Mouse (Mus musculus) thymus, postnatal 4 days (tissue): ENCODE results near the gene Ccnt1.

Experiments used
- DNase-seq: peaks from one replicate; pipeline ENCODE4 v3.0.0; 2021

The Ccnt1 gene

GRCm38 (mm10) chr15:98506253-98506957 is 64.3 kb downstream of the Ccnt1 start:
- peak; percentile 36 for DNase-seq

GRCm38 (mm10) chr15:98504514-98504913 is 66.2 kb downstream of the Ccnt1 start:
- DNase-seq, result peak; percentile 94

GRCm38 (mm10) chr15:98503317-98503716 is 67.4 kb downstream of the Ccnt1 start:
- DNase-seq, result no peak

GRCm38 (mm10) chr15:98497631-98498030 is 73.1 kb downstream of the Ccnt1 start:
- no peak for DNase-seq

- no peak for DNase-seq
Observed at GRCm38 (mm10) chr15:98492102-98492501, 78.6 kb downstream of the Ccnt1 start, which contains the start of gene Olfr279. Gene Olfr279, plus strand, starts transcription at chr15:98492402.

- no peak for DNase-seq
Observed at GRCm38 (mm10) chr15:98491332-98491731, 79.4 kb downstream of the Ccnt1 start.
